Mouse (Mus musculus) cortical plate, adult 2 months (tissue): ENCODE data around the gene Specc1.

Source experiments
- CTCF ChIP-seq: fragments of 200-500 bp; IDR thresholded peaks from 2 replicates; pipeline ENCODE4 v1.5.1; 2011; ENCODE audit warnings: mild to moderate bottlenecking, control low read depth, low read length; ENCODE audit not compliant: insufficient read depth; ENCODE audit errors: extremely low read depth
- POLR2A ChIP-seq: fragments of 200-500 bp; IDR thresholded peaks from 2 replicates; pipeline ENCODE4 v1.6.1; 2011; ENCODE audit warnings: mild to moderate bottlenecking, low read length, control low read depth; ENCODE audit not compliant: insufficient read depth; ENCODE audit errors: extremely low read depth

GRCm38 (mm10) chr11:62029171-62029570 lies 72.6 kb downstream of the Specc1 start:
- no peak for TF ChIP-seq POLR2A
- TF ChIP-seq CTCF = no peak
